Comparison of ENCODE assay signal across 12 mouse cellular contexts in genomic region chr11:105495591-105496270, GRCm38 (mm10). TPM values are rescaled to one million over a fixed set of nuclear protein-coding genes. Genes with fewer than 3 reads are reported as not detected.
DNase-seq lines count a peak whose midpoint lies in the region; ATAC-seq and TF ChIP-seq lines count a peak whose summit lies in the region.
"Had no signal": no experiment of that assay in that cellular context is flagged by ENCODE, and none has a peak within 500 bp of the region (broad histone marks: within the 10 kb centered on the region; RNA-seq: fewer than 3 reads in every experiment).

No protein-coding gene starts in this region.

- ATAC-seq in limb, embryonic 13.5 days (ENCODE audit: low FRiP score, low read depth): no peak
- ATAC-seq: forebrain, embryonic 13.5 days; liver, postnatal 0 days had no signal

- H3K27ac ChIP-seq in limb, embryonic 13.5 days: no peak overlapping the region
- no peak overlapping the region for H3K27ac ChIP-seq in limb, embryonic 10.5 days
- no peak overlapping the region for H3K27ac ChIP-seq in embryonic facial prominence, embryonic 10.5 days (replicated peaks)
- H3K27ac ChIP-seq: forebrain, embryonic 13.5 days had no signal

- H3ac ChIP-seq in myocyte (ENCODE audit: control insufficient read depth, insufficient read length): no peak overlapping the region

- no peaks in the 10 kb centered on the region for H3K79me2 ChIP-seq in myocyte (ENCODE audit: control insufficient read depth, insufficient read depth)

- no peak for TF ChIP-seq POLR2A in myocyte (IDR thresholded peaks at IDR 0.05; ENCODE audit: insufficient read length, low read depth)

- intact Hi-C loops in gastrocnemius, postnatal 14 days (cut with DNase I; ENCODE audit: low total_unique reads): no loop called here

- H3K36me3 ChIP-seq in limb, embryonic 13.5 days: no peaks in the 10 kb centered on the region
- H3K36me3 ChIP-seq in limb, embryonic 10.5 days: no peaks in the 10 kb centered on the region
- no peaks in the 10 kb centered on the region for H3K36me3 ChIP-seq in embryonic facial prominence, embryonic 10.5 days (replicated peaks)
- no peaks in the 10 kb centered on the region for H3K36me3 ChIP-seq in myocyte (ENCODE audit: control insufficient read depth, insufficient read depth)

- DNase-seq in gastrocnemius, postnatal 10 days: peak; percentile 24
- DNase-seq in gastrocnemius, postnatal 14 days: no peak
- no peak for DNase-seq in limb, embryonic 10.5 days (ENCODE audit: low spot score)
- peak; percentile 14 for DNase-seq in embryonic facial prominence, embryonic 10.5 days (ENCODE audit: low spot score)
- no peak for DNase-seq in cerebellum, postnatal 4 days (ENCODE audit: low spot score in 2 of 2)
- DNase-seq in kidney, adult 11 months: no peak
- DNase-seq: cerebellum, adult 11-12 months; liver, postnatal 0 days; thymus, adult 2 months had no signal

- H3K4me2 ChIP-seq in limb, embryonic 13.5 days (replicated peaks): peak overlapping the region; percentile 38
- no peak overlapping the region for H3K4me2 ChIP-seq in myocyte (ENCODE audit: low read depth)
- H3K4me2 ChIP-seq: forebrain, embryonic 13.5 days had no signal

- no peaks in the 10 kb centered on the region for H3K27me3 ChIP-seq in limb, embryonic 13.5 days
- no peaks in the 10 kb centered on the region for H3K27me3 ChIP-seq in limb, embryonic 10.5 days (ENCODE audit: low read depth, poor library complexity, severe bottlenecking)
- H3K27me3 ChIP-seq in embryonic facial prominence, embryonic 10.5 days (replicated peaks; ENCODE audit: low read depth, poor library complexity, severe bottlenecking): 0 out of 2 replicates have a peak, but pooled peaks cover 8% of the 10 kb centered on the region
- H3K27me3 ChIP-seq in myocyte (ENCODE audit: control insufficient read depth, insufficient read depth, insufficient read length): no peaks in the 10 kb centered on the region
- H3K27me3 ChIP-seq: forebrain, embryonic 13.5 days had no signal

- H3K4me1 ChIP-seq in limb, embryonic 13.5 days: peaks cover 22% of the 10 kb centered on the region
- H3K4me1 ChIP-seq in limb, embryonic 10.5 days: peaks cover 7% of the 10 kb centered on the region
- peaks cover 53% of the 10 kb centered on the region for H3K4me1 ChIP-seq in embryonic facial prominence, embryonic 10.5 days

- no peaks in the 10 kb centered on the region for H3K9me3 ChIP-seq in limb, embryonic 13.5 days
- no peaks in the 10 kb centered on the region for H3K9me3 ChIP-seq in limb, embryonic 10.5 days (replicated peaks)
- H3K9me3 ChIP-seq in embryonic facial prominence, embryonic 10.5 days: no peaks in the 10 kb centered on the region
- H3K9me3 ChIP-seq: forebrain, embryonic 13.5 days had no signal

- no peak overlapping the region for H3K4me3 ChIP-seq in limb, embryonic 13.5 days
- no peak overlapping the region for H3K4me3 ChIP-seq in limb, embryonic 10.5 days
- H3K4me3 ChIP-seq in embryonic facial prominence, embryonic 10.5 days: no peak overlapping the region
- no peak overlapping the region for H3K4me3 ChIP-seq in myocyte
- H3K4me3 ChIP-seq: forebrain, embryonic 13.5 days had no signal

- no peak overlapping the region for H3K9ac ChIP-seq in limb, embryonic 13.5 days
- H3K9ac ChIP-seq: forebrain, embryonic 13.5 days; liver, postnatal 0 days had no signal

- 56% methylated on average over 18 of the region's 18 CpGs for WGBS in limb, embryonic 13.5 days
- WGBS in limb, embryonic 10.5 days: 83% methylated on average over 18 of the region's 18 CpGs
- 77% methylated on average over 18 of the region's 18 CpGs for WGBS in embryonic facial prominence, embryonic 10.5 days

TF ChIP-seq in myocyte, 11 proteins besides CTCF, POLR2A, EP300 and RAD21:
- no peak for TF ChIP-seq SRF (IDR thresholded peaks at IDR 0.05; ENCODE audit: control insufficient read depth, insufficient read length, low read depth)
- peak; percentile 18 for TF ChIP-seq USF1 (IDR thresholded peaks at IDR 0.05; ENCODE audit: low read depth)
TF ChIP-seq in myocyte: peak in this region for 1.

RNA-seq across cellular contexts. Expression of gene March10, which starts 39.2 kb away (rescaled TPM):
- total RNA-seq in gastrocnemius, postnatal 10 days (2021): not detected
- not detected for total RNA-seq in gastrocnemius, postnatal 14 days (2021)
- polyA plus RNA-seq in limb, embryonic 13.5 days (2015; fragmentation: Nextera tagmentation; extraction: Ambion mirVana): 0.09 TPM in 1 of 2 replicates, not detected in the other
- 0.24 TPM in 1 of 2 replicates, not detected in the other for polyA plus RNA-seq in limb, embryonic 10.5 days (2016; fragmentation: Nextera tagmentation; extraction: Ambion mirVana)
- polyA plus RNA-seq in embryonic facial prominence, embryonic 10.5 days (2016; fragmentation: Nextera tagmentation; extraction: Ambion mirVana): 0.06 and 0.16 TPM in 2 replicates
- 0.13 TPM for polyA plus RNA-seq in myocyte (2012; fragmentation: generic; extraction: Trizol)
- polyA plus RNA-seq: forebrain, embryonic 13.5 days; liver, postnatal 0 days had no signal

Comparison
In these comparisons a context has a peak if more than half of its experiments do, and no peak if none do; other contexts are left out.
1. DNase-seq: peak in gastrocnemius, postnatal 10 days (single experiment) and embryonic facial prominence, embryonic 10.5 days (single experiment); none in gastrocnemius, postnatal 14 days (single experiment), limb, embryonic 10.5 days (single experiment), cerebellum, postnatal 4 days (0 of 2) and kidney, adult 11 months (single experiment).